In genomic region chr2:74668370-74669229, GRCm38 (mm10) we compare ENCODE assay signal across 8 mouse cellular contexts. TPM values are rescaled to one million over a fixed set of nuclear protein-coding genes. Genes with fewer than 3 reads are reported as not detected.
DNase-seq lines count a peak whose midpoint lies in the region; ATAC-seq and TF ChIP-seq lines count a peak whose summit lies in the region.
"Had no signal": no experiment of that assay in that cellular context is flagged by ENCODE, and none has a peak within 500 bp of the region (broad histone marks: within the 10 kb centered on the region; RNA-seq: fewer than 3 reads in every experiment).

No protein-coding gene starts in this region.

- ATAC-seq in heart, postnatal 0 days (ENCODE audit: insufficient read depth, low read depth): peak; percentile 44; the same call in 1 of the 2 replicates
- ATAC-seq in liver, embryonic 13.5 days (ENCODE audit: low read depth): no peak

- no peaks in the 10 kb centered on the region for H3K36me3 ChIP-seq in E14TG2a.4 (ENCODE audit: insufficient read depth, low read length)
- no peaks in the 10 kb centered on the region for H3K36me3 ChIP-seq in heart, postnatal 0 days (replicated peaks; ENCODE audit: control insufficient read depth, insufficient read depth, low read length)
- no peaks in the 10 kb centered on the region for H3K36me3 ChIP-seq in liver, embryonic 13.5 days

- peaks cover 91% of the 10 kb centered on the region for H3K27me3 ChIP-seq in E14TG2a.4 (ENCODE audit: insufficient read depth, low read length)
- peaks cover 99% of the 10 kb centered on the region for H3K27me3 ChIP-seq in heart, postnatal 0 days (ENCODE audit: control insufficient read depth, insufficient read depth, low read length)
- H3K27me3 ChIP-seq in liver, embryonic 13.5 days: peaks cover 99% of the 10 kb centered on the region

- no peak overlapping the region for H3K9ac ChIP-seq in heart, postnatal 0 days (replicated peaks; ENCODE audit: low read depth, low read length)
- H3K9ac ChIP-seq in liver, embryonic 13.5 days: no peak overlapping the region

- TF ChIP-seq EP300 in heart, postnatal 0 days (IDR thresholded peaks at IDR 0.05; ENCODE audit: low read depth): no peak

- no peak overlapping the region for H3K27ac ChIP-seq in heart, postnatal 0 days (ENCODE audit: low read depth)
- H3K27ac ChIP-seq in liver, embryonic 13.5 days: no peak overlapping the region
- H3K27ac ChIP-seq in layer of hippocampus, adult 2 months: no peak overlapping the region

- DNase-seq in B cell, adult 2 months: peak; percentile 23 to 36
- DNase-seq in heart, postnatal 0 days (ENCODE audit: low spot score): no peak
- no peak for DNase-seq in liver, embryonic 13.5 days
- DNase-seq in layer of hippocampus, adult 2 months (ENCODE audit: low spot score in 2 of 2): no peak
- no peak for DNase-seq in right cerebral cortex, adult 2 months (ENCODE audit: low spot score in 2 of 2)
- DNase-seq in adrenal gland, postnatal 25 days: no peak

- peaks cover 5% of the 10 kb centered on the region for H3K9me3 ChIP-seq in E14TG2a.4 (ENCODE audit: low read length)
- no peaks in the 10 kb centered on the region for H3K9me3 ChIP-seq in heart, postnatal 0 days (replicated peaks; ENCODE audit: control insufficient read depth, low read length)
- H3K9me3 ChIP-seq in liver, embryonic 13.5 days (replicated peaks): no peaks in the 10 kb centered on the region

- H3K4me1 ChIP-seq in E14TG2a.4 (replicated peaks; ENCODE audit: low read depth, low read length): peaks cover 33% of the 10 kb centered on the region
- peaks cover 8% of the 10 kb centered on the region; the same call in 1 of the 2 replicates for H3K4me1 ChIP-seq in heart, postnatal 0 days (ENCODE audit: control insufficient read depth, insufficient read depth)
- H3K4me1 ChIP-seq in liver, embryonic 13.5 days (replicated peaks): peaks cover 7% of the 10 kb centered on the region; the same call in 1 of the 2 replicates

- peak overlapping the region; percentile 75 for H3K4me3 ChIP-seq in E14TG2a.4 (replicated peaks; ENCODE audit: low read length)
- peak overlapping the region; percentile 51 for H3K4me3 ChIP-seq in heart, postnatal 0 days (ENCODE audit: low read depth, low read length)
- H3K4me3 ChIP-seq in liver, embryonic 13.5 days (replicated peaks): peak overlapping the region; percentile 44
- H3K4me3 ChIP-seq in layer of hippocampus, adult 2 months: no peak overlapping the region

- H3K4me2 ChIP-seq in heart, postnatal 0 days (ENCODE audit: low read depth, low read length): peak overlapping the region; percentile 68
- peak overlapping the region; percentile 52 for H3K4me2 ChIP-seq in liver, embryonic 13.5 days

- WGBS in heart, postnatal 0 days: under 1% methylated on average over 58 of the region's 74 CpGs
- 1% methylated on average over 69 of the region's 74 CpGs for WGBS in liver, embryonic 13.5 days (ENCODE audit: insufficient replicate concordance)

- TF ChIP-seq CTCF in E14TG2a.4 (conservative IDR thresholded peaks at IDR 0.05; ENCODE audit: low read length): no peak
- TF ChIP-seq CTCF in heart, postnatal 0 days (IDR thresholded peaks at IDR 0.05; ENCODE audit: low read depth): no peak
- TF ChIP-seq CTCF in layer of hippocampus, adult 2 months (conservative IDR thresholded peaks at IDR 0.05): no peak

RNA-seq across cellular contexts. Expression of gene Hoxd13, which starts 0.5 kb away (rescaled TPM):
- not detected in 2 replicates for total RNA-seq in heart, postnatal 0 days (2014; rRNA removed; ENCODE audit: low replicate concordance)
- not detected in 2 replicates for polyA plus RNA-seq in heart, postnatal 0 days (2015; fragmentation: Nextera tagmentation; extraction: Ambion mirVana)
- not detected in 2 replicates for polyA plus RNA-seq in liver, embryonic 13.5 days (2015; fragmentation: Nextera tagmentation; extraction: Ambion mirVana)
- total RNA-seq in layer of hippocampus, adult 2 months (2021): not detected
- total RNA-seq in adrenal gland, postnatal 25 days (2021): not detected in 2 replicates
- total RNA-seq: liver, adult 2 months had no signal
- polyA plus RNA-seq: liver, adult 2 months had no signal

RNA-seq across cellular contexts. Expression of gene Hoxd12, which starts 6.2 kb away (rescaled TPM):
- not detected in 2 replicates for total RNA-seq in heart, postnatal 0 days (2014; rRNA removed; ENCODE audit: low replicate concordance)
- not detected in 2 replicates for polyA plus RNA-seq in heart, postnatal 0 days (2015; fragmentation: Nextera tagmentation; extraction: Ambion mirVana)
- not detected in 2 replicates for polyA plus RNA-seq in liver, embryonic 13.5 days (2015; fragmentation: Nextera tagmentation; extraction: Ambion mirVana)
- total RNA-seq in layer of hippocampus, adult 2 months (2021): not detected
- total RNA-seq in adrenal gland, postnatal 25 days (2021): not detected in 2 replicates
- total RNA-seq: liver, adult 2 months had no signal
- polyA plus RNA-seq: liver, adult 2 months had no signal

RNA-seq across cellular contexts. Expression of gene Evx2, which starts 9.2 kb away (rescaled TPM):
- total RNA-seq in heart, postnatal 0 days (2014; rRNA removed; ENCODE audit: low replicate concordance): not detected in 2 replicates
- polyA plus RNA-seq in heart, postnatal 0 days (2015; fragmentation: Nextera tagmentation; extraction: Ambion mirVana): not detected in 2 replicates
- not detected in 2 replicates for polyA plus RNA-seq in liver, embryonic 13.5 days (2015; fragmentation: Nextera tagmentation; extraction: Ambion mirVana)
- total RNA-seq in layer of hippocampus, adult 2 months (2021): not detected
- total RNA-seq in adrenal gland, postnatal 25 days (2021): not detected in 2 replicates
- total RNA-seq: liver, adult 2 months had no signal
- polyA plus RNA-seq: liver, adult 2 months had no signal

RNA-seq across cellular contexts. Expression of gene Hoxd11, which starts 10.8 kb away (rescaled TPM):
- total RNA-seq in heart, postnatal 0 days (2014; rRNA removed; ENCODE audit: low replicate concordance): 0.11 TPM in 1 of 2 replicates, not detected in the other
- not detected in 2 replicates for polyA plus RNA-seq in heart, postnatal 0 days (2015; fragmentation: Nextera tagmentation; extraction: Ambion mirVana)
- not detected in 2 replicates for polyA plus RNA-seq in liver, embryonic 13.5 days (2015; fragmentation: Nextera tagmentation; extraction: Ambion mirVana)
- not detected for total RNA-seq in layer of hippocampus, adult 2 months (2021)
- not detected in 2 replicates for total RNA-seq in adrenal gland, postnatal 25 days (2021)
- total RNA-seq: liver, adult 2 months had no signal
- polyA plus RNA-seq: liver, adult 2 months had no signal

RNA-seq across cellular contexts. Expression of gene Hoxd10, which starts 23.1 kb away (rescaled TPM):
- not detected in 2 replicates for total RNA-seq in heart, postnatal 0 days (2014; rRNA removed; ENCODE audit: low replicate concordance)
- polyA plus RNA-seq in heart, postnatal 0 days (2015; fragmentation: Nextera tagmentation; extraction: Ambion mirVana): 0.08 TPM in 1 of 2 replicates, not detected in the other
- not detected in 2 replicates for polyA plus RNA-seq in liver, embryonic 13.5 days (2015; fragmentation: Nextera tagmentation; extraction: Ambion mirVana)
- not detected for total RNA-seq in layer of hippocampus, adult 2 months (2021)
- not detected in 2 replicates for total RNA-seq in adrenal gland, postnatal 25 days (2021)
- total RNA-seq: liver, adult 2 months had no signal
- polyA plus RNA-seq: liver, adult 2 months had no signal

Comparison
In these comparisons a context has a peak if more than half of its experiments do, and no peak if none do; other contexts are left out.
1. DNase-seq: peak in B cell, adult 2 months (2 of 2); none in heart, postnatal 0 days (single experiment), liver, embryonic 13.5 days (single experiment), layer of hippocampus, adult 2 months (0 of 2), right cerebral cortex, adult 2 months (0 of 2) and adrenal gland, postnatal 25 days (single experiment).